Mouse (Mus musculus) midbrain, embryonic 13.5 days (tissue): Measurements from ENCODE around the gene Shcbp1l. TPM values are rescaled to one million over a fixed set of nuclear protein-coding genes. Genes with fewer than 3 reads are reported as not detected.
"Not testable (repeated sequence)": the region's sequence is repeated elsewhere in the genome, so short reads cannot be mapped to it uniquely, and the experiment has no call there.

Experiments used
- ATAC-seq: fragments of 200-750 bp; cut with Nextera tagmentation; 2 replicates; pipeline ENCODE4 v1.8.0; 2017; ENCODE audit warnings: mild to moderate bottlenecking, moderate TSS enrichment, moderate library complexity
- H3K27ac ChIP-seq: fragments of 300-500 bp; sonication (generic); 2 replicates; pipeline ENCODE4 v1.5.1; 2015; ENCODE audit warnings: inconsistent platforms, mild to moderate bottlenecking, moderate library complexity
- H3K27me3 ChIP-seq: fragments of 300-500 bp; sonication (generic); 2 replicates; pipeline ENCODE4 v1.6.1; 2015; ENCODE audit warnings: mild to moderate bottlenecking, inconsistent platforms
- H3K36me3 ChIP-seq: fragments of 300-500 bp; sonication (generic); 2 replicates; pipeline ENCODE4 v1.6.1; 2015; ENCODE audit warnings: mild to moderate bottlenecking, inconsistent platforms
- H3K4me1 ChIP-seq: fragments of 300-500 bp; sonication (generic); replicated peaks from 2 replicates; pipeline ENCODE4 v1.6.1; 2015; ENCODE audit warnings: inconsistent platforms
- H3K4me2 ChIP-seq: fragments of 300-500 bp; sonication (generic); replicated peaks from 2 replicates; pipeline ENCODE4 v1.6.1; 2015; ENCODE audit warnings: moderate library complexity, mild to moderate bottlenecking, inconsistent platforms
- H3K4me3 ChIP-seq: fragments of 300-500 bp; sonication (generic); replicated peaks from 2 replicates; pipeline ENCODE4 v1.5.1; 2015; ENCODE audit warnings: mild to moderate bottlenecking, inconsistent platforms
- H3K9ac ChIP-seq: fragments of 300-500 bp; sonication (generic); replicated peaks from 2 replicates; pipeline ENCODE4 v1.6.1; 2015; ENCODE audit warnings: mild to moderate bottlenecking, inconsistent platforms
- H3K9me3 ChIP-seq: fragments of 300-500 bp; sonication (generic); 2 replicates; pipeline ENCODE4 v1.6.1; 2016; ENCODE audit warnings: mild to moderate bottlenecking, inconsistent platforms
- WGBS: fragments of 180-500 bp; shearing (Covaris S2); methylation state at CpG from one replicate; pipeline ENCODE4 v1.1.7; 2015; 5-methylcytosine and 5-hydroxymethylcytosine counted together
- polyA plus RNA-seq: library from polyadenylated mRNA; unstranded; fragments of >200 nt; fragmentation: Nextera tagmentation; extraction: Ambion mirVana; gene quantifications from 2 replicates; pipeline ENCODE4 v1.2.1, GENCODE M21; 2015

Gene Shcbp1l
- polyA plus RNA-seq, 1 experiment from 2014 or later, result 0.35 TPM

- WGBS, result 91% methylated on average over 1 of the region's 1 CpGs
- Histone ChIP-seq H3K36me3 (peaks cover 69% of the 10 kb centered on the region), H3K4me1 (no peaks in the 10 kb centered on the region), H3K4me2 (no peak overlapping the region), H3K27ac (no peak overlapping the region), H3K4me3 (no peak overlapping the region), H3K9me3 (no peaks in the 10 kb centered on the region), H3K27me3 (no peaks in the 10 kb centered on the region), H3K9ac (no peak overlapping the region)
- ATAC-seq, result no peak
Observed at GRCm38 (mm10) chr1:153461796-153462195, 36.8 kb downstream of the Shcbp1l start.

DNA sequence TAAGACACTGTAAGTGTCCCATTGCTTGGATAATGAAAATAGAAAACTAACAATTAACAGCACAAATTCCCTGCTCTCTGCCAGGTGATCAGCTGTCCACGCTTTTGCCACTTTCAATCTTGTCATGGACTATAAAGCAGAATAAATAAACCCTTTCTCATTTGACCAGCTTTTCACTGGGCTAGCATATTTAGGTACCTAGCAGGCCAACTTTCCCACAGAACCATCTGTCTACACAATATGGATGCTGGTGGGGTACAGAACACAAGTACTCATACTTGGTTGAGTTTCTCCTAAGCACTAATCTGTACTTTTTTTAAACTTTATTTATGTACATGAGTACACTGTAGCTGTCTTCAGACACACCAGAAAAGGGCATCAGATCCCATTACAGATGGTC, 54.3 kb downstream of the Shcbp1l start:
- Histone ChIP-seq H3K9ac (no peak overlapping the region), H3K4me3 (no peak overlapping the region), H3K9me3 (no peaks in the 10 kb centered on the region), H3K27ac (no peak overlapping the region), H3K4me1 (peaks cover 14% of the 10 kb centered on the region), H3K36me3 (peaks cover 71% of the 10 kb centered on the region), H3K27me3 (no peaks in the 10 kb centered on the region), H3K4me2 (no peak overlapping the region)
- no peak for ATAC-seq
- WGBS, result 87% methylated on average over 1 of the region's 1 CpGs

GRCm38 (mm10) chr1:153480386-153481024, 55.5 kb downstream of the Shcbp1l start:
- no peak overlapping the region for H3K9ac ChIP-seq
- H3K4me2 ChIP-seq, result no peak overlapping the region
- H3K4me3 ChIP-seq, result no peak overlapping the region
- no peaks in the 10 kb centered on the region for H3K9me3 ChIP-seq
- peaks cover 62% of the 10 kb centered on the region for H3K36me3 ChIP-seq
- H3K27ac ChIP-seq, result no peak overlapping the region
- ATAC-seq, result 0 out of 2 replicates have a peak, but pooled peaks have one; percentile 58
- peaks cover 26% of the 10 kb centered on the region for H3K4me1 ChIP-seq
- 47% methylated on average over 1 of the region's 1 CpGs for WGBS
- H3K27me3 ChIP-seq, result no peaks in the 10 kb centered on the region

- WGBS, result 80% methylated on average over 1 of the region's 1 CpGs
- Histone ChIP-seq H3K9ac (no peak overlapping the region), H3K4me3 (no peak overlapping the region), H3K9me3 (no peaks in the 10 kb centered on the region), H3K4me2 (no peak overlapping the region), H3K4me1 (peaks cover 31% of the 10 kb centered on the region), H3K27ac (no peak overlapping the region), H3K36me3 (peaks cover 60% of the 10 kb centered on the region), H3K27me3 (no peaks in the 10 kb centered on the region)
- ATAC-seq, result 0 out of 2 replicates have a peak, but pooled peaks have one; percentile 6
Observed at GRCm38 (mm10) chr1:153481025-153481412, 56.1 kb downstream of the Shcbp1l start.

- no peaks in the 10 kb centered on the region for H3K9me3 ChIP-seq
- WGBS, result 41% methylated on average over 2 of the region's 2 CpGs
- ATAC-seq, result no peak
- H3K4me2 ChIP-seq, result peak overlapping the region; percentile 95
- H3K4me3 ChIP-seq, result peak overlapping the region; percentile 99
- peak overlapping the region; percentile 59 for H3K9ac ChIP-seq
- H3K27me3 ChIP-seq, result no peaks in the 10 kb centered on the region
- 0 out of 2 replicates have a peak overlapping the region, but pooled peaks have one; percentile 30 for H3K27ac ChIP-seq
- peaks cover 21% of the 10 kb centered on the region for H3K36me3 ChIP-seq
- H3K4me1 ChIP-seq, result peaks cover 39% of the 10 kb centered on the region
Observed at GRCm38 (mm10) chr1:153485201-153485796, 60.3 kb downstream of the Shcbp1l start.

DNA sequence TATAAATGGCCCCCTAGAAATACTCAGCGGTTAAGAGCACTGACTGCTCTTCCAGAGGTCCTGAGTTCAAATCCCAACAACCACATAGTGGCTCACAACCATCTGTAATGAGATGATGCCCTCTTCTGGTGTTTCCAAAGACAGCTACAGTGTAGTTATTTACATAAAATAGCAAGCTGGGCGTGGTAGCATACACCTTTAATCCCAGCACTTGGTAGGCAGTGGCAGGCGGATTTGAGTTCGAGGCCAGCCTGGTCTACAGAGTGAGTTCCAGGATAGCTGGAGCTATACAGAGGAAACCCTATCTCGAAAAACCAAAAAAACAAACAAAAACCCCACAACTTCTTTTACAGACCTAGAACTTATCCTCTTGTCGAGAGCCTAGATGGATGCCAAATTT, 61.2 kb downstream of the Shcbp1l start:
- H3K27me3 ChIP-seq, ATAC-seq, H3K9me3 ChIP-seq, H3K27ac ChIP-seq: not testable (repeated sequence)
- Histone ChIP-seq H3K36me3 (peaks cover 14% of the 10 kb centered on the region), H3K4me1 (peaks cover 39% of the 10 kb centered on the region), H3K4me3 (peak overlapping the region; percentile 99), H3K9ac (peak overlapping the region; percentile 99), H3K4me2 (peak overlapping the region; percentile 95)
- WGBS, result 8% methylated on average over 6 of the region's 6 CpGs

GRCm38 (mm10) chr1:153486767-153487499, 62.0 kb downstream of the Shcbp1l start:
- under 1% methylated on average over 57 of the region's 64 CpGs for WGBS
- peak; percentile 89 for ATAC-seq
- peaks cover 39% of the 10 kb centered on the region for H3K4me1 ChIP-seq
- no peaks in the 10 kb centered on the region for H3K27me3 ChIP-seq
- H3K27ac ChIP-seq, result peak overlapping the region; percentile 96
- H3K4me3 ChIP-seq, result peak overlapping the region; percentile 99
- 0 out of 2 replicates have a peak, but pooled peaks cover 8% of the 10 kb centered on the region for H3K36me3 ChIP-seq
- H3K4me2 ChIP-seq, result peak overlapping the region; percentile 95
- H3K9me3 ChIP-seq, result no peaks in the 10 kb centered on the region
- peak overlapping the region; percentile 99 for H3K9ac ChIP-seq

DNA sequence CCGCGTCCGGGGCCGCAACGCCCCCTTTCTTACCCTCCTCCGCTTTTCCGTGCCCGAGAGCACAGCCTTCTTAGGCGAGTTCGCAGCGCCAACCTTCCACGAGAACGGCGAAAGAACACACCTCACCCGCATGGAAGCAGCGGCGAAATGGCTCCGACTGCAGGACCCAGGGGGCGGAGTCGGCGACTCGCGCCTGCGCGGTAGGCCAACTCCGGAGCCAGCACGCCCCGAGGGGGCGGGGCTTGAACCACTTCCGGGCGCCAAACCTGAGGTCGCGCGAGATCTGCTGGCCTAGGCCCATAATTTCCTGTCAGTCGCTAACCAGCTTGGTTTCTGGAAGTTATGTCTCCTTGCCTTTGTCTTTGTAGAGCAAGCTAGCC, 62.5 kb downstream of the Shcbp1l start, which contains the start of gene Dhx9:
Dhx9 (minus strand) TSS at position 161 of the 380 bp plus-strand sequence.
- no peaks in the 10 kb centered on the region for H3K9me3 ChIP-seq
- peak within 1 kb of the TSS; percentile 95 for H3K4me2 ChIP-seq
- no peaks in the 10 kb centered on the region for H3K27me3 ChIP-seq
- H3K4me1 ChIP-seq, result peaks cover 39% of the 10 kb centered on the region
- peak within 1 kb of the TSS; percentile 96 for H3K27ac ChIP-seq
- under 1% methylated on average over 35 of the region's 35 CpGs for WGBS
- peak within 1 kb of the TSS; percentile 99 for H3K9ac ChIP-seq
- H3K36me3 ChIP-seq, result 0 out of 2 replicates have a peak, but pooled peaks cover 2% of the 10 kb centered on the region
- peak within 1 kb of the TSS; percentile 99 for H3K4me3 ChIP-seq
- ATAC-seq, result peak; percentile 86

DNA sequence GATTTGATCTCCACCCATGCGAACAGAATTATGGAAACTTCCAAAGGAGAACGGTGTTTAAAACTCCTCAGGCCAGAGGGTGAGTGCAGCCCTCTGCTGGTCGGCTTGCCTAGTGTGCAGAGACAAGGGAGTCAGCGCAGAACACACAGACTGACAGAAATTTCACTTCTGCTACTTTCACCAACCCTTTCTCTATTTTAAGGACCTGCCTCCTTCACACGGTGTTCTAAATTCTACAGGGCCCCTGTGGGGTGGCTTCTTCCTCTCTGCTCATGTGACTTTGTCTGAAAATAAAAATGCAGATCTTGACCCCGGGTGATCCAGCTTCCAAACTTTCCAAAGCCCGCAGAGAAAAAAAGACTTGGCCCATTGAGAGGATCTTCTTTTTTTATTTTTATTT, 64.2 kb downstream of the Shcbp1l start:
- 51% methylated on average over 7 of the region's 7 CpGs for WGBS
- Histone ChIP-seq H3K27me3 (no peaks in the 10 kb centered on the region), H3K4me2 (no peak overlapping the region), H3K4me1 (peaks cover 27% of the 10 kb centered on the region), H3K36me3 (no peaks in the 10 kb centered on the region), H3K9me3 (no peaks in the 10 kb centered on the region), H3K9ac (no peak overlapping the region), H3K4me3 (no peak overlapping the region), H3K27ac (no peak overlapping the region)
- ATAC-seq, result no peak

- 44% methylated on average over 2 of the region's 2 CpGs for WGBS
Observed at GRCm38 (mm10) chr1:153489540-153489939, 64.6 kb downstream of the Shcbp1l start.

DNA sequence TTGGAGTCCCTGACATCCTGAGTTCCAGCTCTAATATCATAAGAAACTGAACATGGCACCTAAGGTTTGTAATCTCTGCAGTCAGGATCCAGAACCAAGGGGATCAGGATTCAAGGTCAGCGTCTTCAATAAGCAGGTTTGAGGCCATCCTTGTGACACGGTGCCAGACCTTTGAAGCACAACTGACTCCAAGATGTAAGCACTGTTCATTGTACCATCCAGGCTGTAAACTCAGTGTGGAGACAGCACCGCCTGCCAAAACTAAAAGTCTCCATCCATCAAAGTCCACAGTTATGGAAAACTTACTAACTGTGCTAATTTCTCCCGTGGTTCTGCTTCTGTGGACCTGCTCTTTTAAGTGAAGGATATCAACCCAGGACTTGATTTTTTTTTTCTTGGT, 65.0 kb downstream of the Shcbp1l start:
- no peak overlapping the region for H3K9ac ChIP-seq
- no peak overlapping the region for H3K27ac ChIP-seq
- H3K4me3 ChIP-seq, result no peak overlapping the region
- H3K36me3 ChIP-seq, result no peaks in the 10 kb centered on the region
- no peak overlapping the region for H3K4me2 ChIP-seq
- ATAC-seq, result no peak
- no peaks in the 10 kb centered on the region for H3K27me3 ChIP-seq
- H3K9me3 ChIP-seq, result no peaks in the 10 kb centered on the region
- 92% methylated on average over 4 of the region's 4 CpGs for WGBS
- peaks cover 18% of the 10 kb centered on the region for H3K4me1 ChIP-seq

More at GRCm38 (mm10) chr1:153489540-153489939, 64.6 kb downstream of the Shcbp1l start:
- no peak overlapping the region for H3K4me2 ChIP-seq
- H3K27ac ChIP-seq, result no peak overlapping the region
- no peaks in the 10 kb centered on the region for H3K36me3 ChIP-seq
- no peaks in the 10 kb centered on the region for H3K27me3 ChIP-seq
- no peak for ATAC-seq
- H3K4me3 ChIP-seq, result no peak overlapping the region
- peaks cover 23% of the 10 kb centered on the region for H3K4me1 ChIP-seq
- H3K9me3 ChIP-seq, result no peaks in the 10 kb centered on the region
- H3K9ac ChIP-seq, result no peak overlapping the region

GRCm38 (mm10) chr1:153491345-153491744, 66.4 kb downstream of the Shcbp1l start:
- 87% methylated on average over 2 of the region's 2 CpGs for WGBS
- no peaks in the 10 kb centered on the region for H3K27me3 ChIP-seq
- H3K27ac ChIP-seq, result no peak overlapping the region
- no peak overlapping the region for H3K4me3 ChIP-seq
- no peaks in the 10 kb centered on the region for H3K36me3 ChIP-seq
- H3K4me1 ChIP-seq, result peaks cover 5% of the 10 kb centered on the region; the same call in 1 of the 2 replicates
- no peaks in the 10 kb centered on the region for H3K9me3 ChIP-seq
- H3K4me2 ChIP-seq, result no peak overlapping the region
- no peak overlapping the region for H3K9ac ChIP-seq
- no peak for ATAC-seq
